Mouse (Mus musculus) limb, embryonic 11.5 days (tissue): ENCODE data around the gene Arhgap10. TPM values are rescaled to one million over a fixed set of nuclear protein-coding genes. Genes with fewer than 3 reads are reported as not detected.

ENCODE experiments used
- ATAC-seq: fragments of 200-750 bp; cut with Nextera tagmentation; 2 replicates; pipeline ENCODE4 v1.8.0; 2017; ENCODE audit warnings: low read depth; ENCODE audit not compliant: insufficient number of reproducible peaks, low FRiP score, low TSS enrichment
- DNase-seq: peaks from one replicate; pipeline ENCODE4 v3.0.0-alpha.2; 2015; ENCODE audit warnings: low spot score
- H3K27ac ChIP-seq: fragments of 300-500 bp; sonication (generic); replicated peaks from 2 replicates; pipeline ENCODE4 v1.5.1; 2014; ENCODE audit warnings: low read depth, mild to moderate bottlenecking, low read length
- H3K27me3 ChIP-seq: fragments of 300-500 bp; sonication (generic); 2 replicates; pipeline ENCODE4 v1.6.1; 2014; ENCODE audit warnings: mild to moderate bottlenecking, low read length, mixed read lengths; ENCODE audit not compliant: control insufficient read depth, insufficient read depth
- H3K36me3 ChIP-seq: fragments of 300-500 bp; sonication (generic); 2 replicates; pipeline ENCODE4 v1.6.1; 2014; ENCODE audit warnings: mild to moderate bottlenecking, low read length, moderate library complexity, mixed read lengths; ENCODE audit not compliant: control insufficient read depth, insufficient read depth
- H3K4me1 ChIP-seq: fragments of 300-500 bp; sonication (generic); 2 replicates; pipeline ENCODE4 v1.6.1; 2014; ENCODE audit warnings: low read length, mixed read lengths; ENCODE audit not compliant: control insufficient read depth, insufficient read depth
- H3K4me2 ChIP-seq: fragments of 300-500 bp; sonication (generic); 2 replicates; pipeline ENCODE4 v1.6.1; 2014; ENCODE audit warnings: low read depth, mild to moderate bottlenecking, moderate library complexity; ENCODE audit not compliant: severe bottlenecking
- H3K4me3 ChIP-seq: fragments of 300-500 bp; sonication (generic); 2 replicates; pipeline ENCODE4 v1.5.1; 2014; ENCODE audit warnings: low read depth, low read length
- H3K9ac ChIP-seq: fragments of 300-500 bp; sonication (generic); 2 replicates; pipeline ENCODE4 v1.6.1; 2014; ENCODE audit warnings: mild to moderate bottlenecking, low read length
- H3K9me3 ChIP-seq: fragments of 300-500 bp; sonication (generic); 2 replicates; pipeline ENCODE4 v1.6.1; 2016; ENCODE audit warnings: low read length; ENCODE audit not compliant: control insufficient read depth
- WGBS: fragments of 180-500 bp; shearing (Covaris S2); extraction: QIAGEN DNeasy Blood & Tissue Kit; methylation state at CpG from one replicate; pipeline ENCODE4 v1.1.7; 2014; 5-methylcytosine and 5-hydroxymethylcytosine counted together
- polyA plus RNA-seq: library from polyadenylated mRNA; unstranded; fragments of >200 nt; fragmentation: Nextera tagmentation; extraction: Ambion mirVana; gene quantifications from 2 replicates; pipeline ENCODE4 v1.2.1, GENCODE M21; 2014

Gene Arhgap10
- polyA plus RNA-seq, 1 experiment from 2014 or later, result 37.4 TPM

DNA sequence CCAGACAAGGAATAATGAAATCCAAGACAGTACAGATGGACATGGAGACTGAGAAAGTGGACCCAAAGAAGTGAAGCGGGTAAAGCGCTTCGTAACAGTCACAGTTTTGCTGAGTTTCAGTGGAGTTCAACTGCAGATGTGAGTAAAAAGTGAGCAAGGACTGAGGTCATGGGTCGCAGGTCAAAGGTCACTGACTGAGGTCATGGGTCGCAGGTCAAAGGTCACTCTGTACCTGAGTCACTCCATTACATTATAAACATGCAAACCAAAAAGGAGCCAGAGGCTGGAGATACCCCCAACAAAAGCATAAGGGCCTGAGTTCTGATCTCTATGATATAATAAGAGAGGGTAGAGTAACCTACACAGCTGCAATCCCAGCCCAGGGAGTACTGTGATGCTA, 43.1 kb downstream of the Arhgap10 start:
- no peak overlapping the region for H3K9ac ChIP-seq
- H3K36me3 ChIP-seq, result no peaks in the 10 kb centered on the region
- no peak overlapping the region for H3K4me2 ChIP-seq
- peaks cover 12% of the 10 kb centered on the region for H3K4me1 ChIP-seq
- 86% methylated on average over 5 of the region's 5 CpGs for WGBS
- DNase-seq, result peak; percentile 47
- H3K9me3 ChIP-seq, result no peaks in the 10 kb centered on the region
- no peak for ATAC-seq
- no peak overlapping the region for H3K27ac ChIP-seq
- H3K27me3 ChIP-seq, result no peaks in the 10 kb centered on the region
- H3K4me3 ChIP-seq, result no peak overlapping the region

- WGBS, result 25% methylated on average over 7 of the region's 7 CpGs
- Histone ChIP-seq H3K4me1 (peaks cover 12% of the 10 kb centered on the region), H3K36me3 (no peaks in the 10 kb centered on the region), H3K4me2 (no peak overlapping the region), H3K9ac (no peak overlapping the region), H3K9me3 (no peaks in the 10 kb centered on the region), H3K27me3 (no peaks in the 10 kb centered on the region), H3K4me3 (no peak overlapping the region), H3K27ac (peak overlapping the region; percentile 70)
- peak; percentile 75 for DNase-seq
- ATAC-seq, result peak; percentile 52; the same call in 1 of the 2 replicates
Observed at GRCm38 (mm10) chr8:77473773-77474172, 44.0 kb downstream of the Arhgap10 start.

DNA sequence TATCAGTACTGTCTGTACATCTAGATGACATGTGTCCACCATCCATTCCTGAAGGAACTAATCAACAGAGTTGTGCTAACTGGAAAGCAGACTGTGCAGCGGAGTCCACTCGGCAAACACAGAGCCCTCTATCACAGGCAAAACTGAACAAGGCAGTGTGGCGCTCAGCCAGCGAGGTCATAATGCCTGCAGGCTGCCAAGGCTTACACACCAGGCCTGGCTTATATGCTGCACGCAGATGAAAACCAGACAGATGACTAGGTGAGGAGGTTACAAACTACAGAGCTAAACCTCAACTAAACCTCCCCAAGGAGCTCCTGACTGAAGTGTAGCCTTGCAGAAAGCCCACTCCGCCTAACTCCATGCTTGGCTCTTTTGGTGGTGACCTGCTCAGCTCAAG, 44.4 kb downstream of the Arhgap10 start:
- peak overlapping the region; percentile 70 for H3K27ac ChIP-seq
- no peaks in the 10 kb centered on the region for H3K9me3 ChIP-seq
- peak; percentile 56; the same call in 1 of the 2 replicates for ATAC-seq
- H3K4me3 ChIP-seq, result no peak overlapping the region
- peaks cover 10% of the 10 kb centered on the region for H3K4me1 ChIP-seq
- 33% methylated on average over 6 of the region's 6 CpGs for WGBS
- H3K27me3 ChIP-seq, result no peaks in the 10 kb centered on the region
- peak; percentile 59 for DNase-seq
- H3K9ac ChIP-seq, result no peak overlapping the region
- H3K36me3 ChIP-seq, result no peaks in the 10 kb centered on the region
- no peak overlapping the region for H3K4me2 ChIP-seq

GRCm38 (mm10) chr8:77461392-77461791, 56.4 kb downstream of the Arhgap10 start:
- H3K36me3 ChIP-seq, result no peaks in the 10 kb centered on the region
- no peak overlapping the region for H3K4me3 ChIP-seq
- no peak overlapping the region for H3K27ac ChIP-seq
- no peaks in the 10 kb centered on the region for H3K9me3 ChIP-seq
- H3K4me1 ChIP-seq, result no peaks in the 10 kb centered on the region
- 76% methylated on average over 6 of the region's 6 CpGs for WGBS
- H3K4me2 ChIP-seq, result no peak overlapping the region
- H3K27me3 ChIP-seq, result no peaks in the 10 kb centered on the region
- no peak for DNase-seq
- ATAC-seq, result no peak
- H3K9ac ChIP-seq, result no peak overlapping the region

GRCm38 (mm10) chr8:77460363-77460762, 57.4 kb downstream of the Arhgap10 start:
- Histone ChIP-seq H3K27me3 (no peaks in the 10 kb centered on the region), H3K9me3 (no peaks in the 10 kb centered on the region), H3K27ac (no peak overlapping the region), H3K4me3 (no peak overlapping the region), H3K4me1 (no peaks in the 10 kb centered on the region), H3K4me2 (no peak overlapping the region), H3K36me3 (no peaks in the 10 kb centered on the region), H3K9ac (no peak overlapping the region)
- 78% methylated on average over 2 of the region's 2 CpGs for WGBS
- ATAC-seq (no peak), DNase-seq (no peak)

- no peak for DNase-seq
- H3K4me2 ChIP-seq, result no peak overlapping the region
- no peaks in the 10 kb centered on the region for H3K36me3 ChIP-seq
- WGBS, result 25% methylated on average over 7 of the region's 7 CpGs
- no peak overlapping the region for H3K4me3 ChIP-seq
- H3K4me1 ChIP-seq, result no peaks in the 10 kb centered on the region
- no peaks in the 10 kb centered on the region for H3K9me3 ChIP-seq
- ATAC-seq, result no peak
- H3K9ac ChIP-seq, result no peak overlapping the region
- no peaks in the 10 kb centered on the region for H3K27me3 ChIP-seq
- H3K27ac ChIP-seq, result no peak overlapping the region
Observed at GRCm38 (mm10) chr8:77459696-77460095, 58.1 kb downstream of the Arhgap10 start.

DNA sequence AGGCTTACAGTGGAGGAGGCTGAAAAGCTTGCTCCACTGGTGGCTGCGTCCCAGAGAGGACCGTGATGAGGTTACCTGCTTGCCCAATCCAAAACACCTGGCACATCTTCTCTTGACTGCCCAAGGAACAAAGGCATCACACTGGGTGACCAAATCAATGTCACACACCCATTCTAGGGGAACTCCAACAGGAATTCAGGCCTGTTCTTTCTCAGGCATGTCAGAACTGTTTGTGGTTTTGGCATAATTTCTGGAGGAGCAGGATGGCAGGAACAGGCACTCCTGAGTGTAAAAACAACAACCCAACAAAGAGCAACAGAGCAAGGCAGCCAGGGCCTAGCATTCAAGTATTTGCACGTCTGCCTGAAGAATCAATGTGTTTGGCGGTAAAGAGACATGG, 59.2 kb downstream of the Arhgap10 start:
- Histone ChIP-seq H3K36me3 (no peaks in the 10 kb centered on the region), H3K4me2 (no peak overlapping the region), H3K4me1 (no peaks in the 10 kb centered on the region), H3K27me3 (no peaks in the 10 kb centered on the region), H3K27ac (no peak overlapping the region), H3K9ac (no peak overlapping the region), H3K9me3 (no peaks in the 10 kb centered on the region), H3K4me3 (no peak overlapping the region)
- ATAC-seq, result no peak
- WGBS, result 89% methylated on average over 4 of the region's 4 CpGs
- DNase-seq, result no peak

GRCm38 (mm10) chr8:77456263-77456662, 61.5 kb downstream of the Arhgap10 start:
- Histone ChIP-seq H3K4me1 (no peaks in the 10 kb centered on the region), H3K9me3 (no peaks in the 10 kb centered on the region), H3K4me3 (no peak overlapping the region), H3K36me3 (no peaks in the 10 kb centered on the region), H3K9ac (no peak overlapping the region), H3K4me2 (no peak overlapping the region), H3K27me3 (no peaks in the 10 kb centered on the region), H3K27ac (no peak overlapping the region)
- ATAC-seq (no peak), DNase-seq (no peak)
- WGBS, result 93% methylated on average over 6 of the region's 6 CpGs

- no peak overlapping the region for H3K9ac ChIP-seq
- H3K4me2 ChIP-seq, result no peak overlapping the region
- 92% methylated on average over 9 of the region's 9 CpGs for WGBS
- ATAC-seq (no peak), DNase-seq (no peak)
- no peak overlapping the region for H3K4me3 ChIP-seq
- no peaks in the 10 kb centered on the region for H3K4me1 ChIP-seq
- peaks cover 7% of the 10 kb centered on the region for H3K36me3 ChIP-seq
- H3K27me3 ChIP-seq, result no peaks in the 10 kb centered on the region
- no peak overlapping the region for H3K27ac ChIP-seq
- H3K9me3 ChIP-seq, result no peaks in the 10 kb centered on the region; the same call in 1 of the 2 replicates
Observed at GRCm38 (mm10) chr8:77453836-77454235, 63.9 kb downstream of the Arhgap10 start.
